In the genomic region with DNA sequence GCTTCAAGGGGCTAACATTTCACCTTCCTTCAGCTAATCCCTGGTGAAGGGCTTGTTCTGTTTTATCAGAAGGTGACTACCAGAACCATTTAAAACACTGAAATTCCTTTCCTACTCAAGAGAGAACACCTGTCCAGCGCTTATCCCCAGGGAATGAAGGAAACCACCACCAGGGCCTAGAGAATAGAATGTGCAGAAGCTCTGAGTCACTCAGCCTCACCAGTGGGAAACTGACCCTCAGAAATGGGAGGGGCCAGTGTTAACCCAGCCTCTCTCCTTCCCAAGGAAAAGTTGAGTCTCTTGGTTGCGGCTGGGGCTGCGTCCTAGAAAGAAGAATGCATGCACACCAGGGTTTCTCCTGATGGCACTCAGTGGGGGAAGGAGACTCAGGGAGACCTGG, we compare ENCODE assay signal across 10 mouse cellular contexts. TPM values are rescaled to one million over a fixed set of nuclear protein-coding genes. Genes with fewer than 3 reads are reported as not detected.
DNase-seq lines count a peak whose midpoint lies in the region; ATAC-seq lines count a peak whose summit lies in the region.
"Had no signal": no experiment of that assay in that cellular context is flagged by ENCODE, and none has a peak within 500 bp of the region (broad histone marks: within the 10 kb centered on the region; RNA-seq: fewer than 3 reads in every experiment).

No protein-coding gene starts in this region.

- H3K27ac ChIP-seq in heart, embryonic 11.5 days (ENCODE audit: low read depth, low read length) = peak overlapping the region; percentile 74
- H3K27ac ChIP-seq in embryonic facial prominence, embryonic 13.5 days = peak overlapping the region; percentile 53; the same call in 1 of the 2 replicates
- H3K27ac ChIP-seq in limb, embryonic 10.5 days = 0 out of 2 replicates have a peak overlapping the region, but pooled peaks have one; percentile 21

- ATAC-seq in heart, embryonic 11.5 days (replicated peaks; ENCODE audit: insufficient number of reproducible peaks, low FRiP score, low TSS enrichment) = no peak
- no peak for ATAC-seq in embryonic facial prominence, embryonic 13.5 days (ENCODE audit: insufficient number of reproducible peaks, insufficient read depth, low FRiP score, low TSS enrichment, low read depth)
- ATAC-seq in megakaryocyte-erythroid progenitor cell, adult 5-6 weeks (replicated peaks; ENCODE audit: low FRiP score, low TSS enrichment, poor library complexity, severe bottlenecking) = no peak

- peak overlapping the region; percentile 48 for H3K9ac ChIP-seq in heart, embryonic 11.5 days (ENCODE audit: low read depth, low read length)
- H3K9ac ChIP-seq in embryonic facial prominence, embryonic 13.5 days = peak overlapping the region; percentile 46

- no peaks in the 10 kb centered on the region for H3K27me3 ChIP-seq in heart, embryonic 11.5 days (ENCODE audit: control insufficient read depth, insufficient read depth, low read length)
- H3K27me3 ChIP-seq in embryonic facial prominence, embryonic 13.5 days = no peaks in the 10 kb centered on the region
- H3K27me3 ChIP-seq in limb, embryonic 10.5 days (ENCODE audit: low read depth, poor library complexity, severe bottlenecking) = no peaks in the 10 kb centered on the region

- peaks cover 36% of the 10 kb centered on the region for H3K4me1 ChIP-seq in heart, embryonic 11.5 days (ENCODE audit: control insufficient read depth, insufficient read depth, low read length)
- H3K4me1 ChIP-seq in embryonic facial prominence, embryonic 13.5 days = peaks cover 43% of the 10 kb centered on the region
- H3K4me1 ChIP-seq in limb, embryonic 10.5 days = peaks cover 49% of the 10 kb centered on the region

- peak overlapping the region; percentile 38 for H3K4me2 ChIP-seq in heart, embryonic 11.5 days
- H3K4me2 ChIP-seq in embryonic facial prominence, embryonic 13.5 days = peak overlapping the region; percentile 99

- no peak for DNase-seq in heart, adult 11 months
- peak; percentile 82 for DNase-seq in 3T3-L1 (ENCODE audit: low read depth, low spot score)
- DNase-seq in limb, embryonic 10.5 days (ENCODE audit: low spot score) = no peak
- no peak for DNase-seq in cerebellum, adult 18-20 months
- no peak for DNase-seq in spleen, postnatal 36 days (ENCODE audit: low spot score in 2 of 2)
- DNase-seq: cerebellum, adult 8-10 months; kidney, adult 8-10 months had no signal

- WGBS in heart, embryonic 11.5 days (ENCODE audit: insufficient replicate concordance) = 56% methylated on average over 3 of the region's 3 CpGs
- 69% methylated on average over 3 of the region's 3 CpGs for WGBS in embryonic facial prominence, embryonic 13.5 days
- 89% methylated on average over 3 of the region's 3 CpGs for WGBS in limb, embryonic 10.5 days

- H3K4me3 ChIP-seq in heart, embryonic 11.5 days (ENCODE audit: low read depth, low read length) = no peak overlapping the region
- no peak overlapping the region for H3K4me3 ChIP-seq in embryonic facial prominence, embryonic 13.5 days
- peak overlapping the region; percentile 86 for H3K4me3 ChIP-seq in limb, embryonic 10.5 days

- H3K9me3 ChIP-seq in heart, embryonic 11.5 days (replicated peaks; ENCODE audit: control insufficient read depth, low read length) = no peaks in the 10 kb centered on the region
- H3K9me3 ChIP-seq in embryonic facial prominence, embryonic 13.5 days = no peaks in the 10 kb centered on the region
- H3K9me3 ChIP-seq in limb, embryonic 10.5 days (replicated peaks) = no peaks in the 10 kb centered on the region

- H3K36me3 ChIP-seq in heart, embryonic 11.5 days (ENCODE audit: control insufficient read depth, insufficient read depth, low read length) = no peaks in the 10 kb centered on the region
- peaks cover 32% of the 10 kb centered on the region for H3K36me3 ChIP-seq in embryonic facial prominence, embryonic 13.5 days
- peaks cover 55% of the 10 kb centered on the region for H3K36me3 ChIP-seq in limb, embryonic 10.5 days

RNA-seq across cellular contexts. Expression of a gene that starts 3.1 kb away (rescaled TPM):
- polyA plus RNA-seq in heart, embryonic 11.5 days (2014; fragmentation: Nextera tagmentation; extraction: Ambion mirVana) = 24.6 and 28.8 TPM in 2 replicates
- polyA plus RNA-seq in embryonic facial prominence, embryonic 13.5 days (2015; fragmentation: Nextera tagmentation; extraction: Ambion mirVana) = 31.5 and 31.6 TPM in 2 replicates
- 39.8 and 42.7 TPM in 2 replicates for polyA plus RNA-seq in limb, embryonic 10.5 days (2016; fragmentation: Nextera tagmentation; extraction: Ambion mirVana)
- 36.5 and 53.3 TPM in 2 replicates for total RNA-seq in megakaryocyte-erythroid progenitor cell, adult 5-6 weeks (2014; fragmentation: Nextera tagmentation)
- 21.7 and 33.3 TPM in 2 replicates for total RNA-seq in megakaryocyte-erythroid progenitor cell, adult 5-6 weeks (2017)

RNA-seq across cellular contexts. Expression of a gene that starts 7.4 kb away (rescaled TPM):
- polyA plus RNA-seq in heart, embryonic 11.5 days (2014; fragmentation: Nextera tagmentation; extraction: Ambion mirVana) = 21.5 and 22.6 TPM in 2 replicates
- 20.2 and 22.8 TPM in 2 replicates for polyA plus RNA-seq in embryonic facial prominence, embryonic 13.5 days (2015; fragmentation: Nextera tagmentation; extraction: Ambion mirVana)
- polyA plus RNA-seq in limb, embryonic 10.5 days (2016; fragmentation: Nextera tagmentation; extraction: Ambion mirVana) = 22.1 and 24.2 TPM in 2 replicates
- 10.5 and 11.4 TPM in 2 replicates for total RNA-seq in megakaryocyte-erythroid progenitor cell, adult 5-6 weeks (2014; fragmentation: Nextera tagmentation)
- 5.6 and 6.2 TPM in 2 replicates for total RNA-seq in megakaryocyte-erythroid progenitor cell, adult 5-6 weeks (2017)

RNA-seq across cellular contexts. Expression of a gene that starts 10.0 kb away (rescaled TPM):
- 158 and 165 TPM in 2 replicates for polyA plus RNA-seq in heart, embryonic 11.5 days (2014; fragmentation: Nextera tagmentation; extraction: Ambion mirVana)
- 106 and 109 TPM in 2 replicates for polyA plus RNA-seq in embryonic facial prominence, embryonic 13.5 days (2015; fragmentation: Nextera tagmentation; extraction: Ambion mirVana)
- polyA plus RNA-seq in limb, embryonic 10.5 days (2016; fragmentation: Nextera tagmentation; extraction: Ambion mirVana) = 101 and 118 TPM in 2 replicates
- total RNA-seq in megakaryocyte-erythroid progenitor cell, adult 5-6 weeks (2014; fragmentation: Nextera tagmentation) = 101 and 135 TPM in 2 replicates
- total RNA-seq in megakaryocyte-erythroid progenitor cell, adult 5-6 weeks (2017) = 14.1 and 30.4 TPM in 2 replicates

RNA-seq across cellular contexts. Expression of a gene that starts 31.4 kb away (rescaled TPM):
- 17.7 and 17.9 TPM in 2 replicates for polyA plus RNA-seq in heart, embryonic 11.5 days (2014; fragmentation: Nextera tagmentation; extraction: Ambion mirVana)
- 41.0 and 41.2 TPM in 2 replicates for polyA plus RNA-seq in embryonic facial prominence, embryonic 13.5 days (2015; fragmentation: Nextera tagmentation; extraction: Ambion mirVana)
- 33.7 and 43.9 TPM in 2 replicates for polyA plus RNA-seq in limb, embryonic 10.5 days (2016; fragmentation: Nextera tagmentation; extraction: Ambion mirVana)
- total RNA-seq in megakaryocyte-erythroid progenitor cell, adult 5-6 weeks (2014; fragmentation: Nextera tagmentation) = 22.8 and 24.7 TPM in 2 replicates
- total RNA-seq in megakaryocyte-erythroid progenitor cell, adult 5-6 weeks (2017) = 15.5 and 16.4 TPM in 2 replicates

RNA-seq across cellular contexts. Expression of a gene that starts 31.7 kb away (rescaled TPM):
- 34.0 and 36.2 TPM in 2 replicates for polyA plus RNA-seq in heart, embryonic 11.5 days (2014; fragmentation: Nextera tagmentation; extraction: Ambion mirVana)
- polyA plus RNA-seq in embryonic facial prominence, embryonic 13.5 days (2015; fragmentation: Nextera tagmentation; extraction: Ambion mirVana) = 55.7 and 62.1 TPM in 2 replicates
- 37.2 and 48.5 TPM in 2 replicates for polyA plus RNA-seq in limb, embryonic 10.5 days (2016; fragmentation: Nextera tagmentation; extraction: Ambion mirVana)
- 25.5 and 31.7 TPM in 2 replicates for total RNA-seq in megakaryocyte-erythroid progenitor cell, adult 5-6 weeks (2014; fragmentation: Nextera tagmentation)
- 15.0 and 26.5 TPM in 2 replicates for total RNA-seq in megakaryocyte-erythroid progenitor cell, adult 5-6 weeks (2017)

Comparison
In these comparisons a context has a peak if more than half of its experiments do, and no peak if none do; other contexts are left out.
1. H3K27ac ChIP-seq: peak in every context shown above with its lines; median percentile 74 in heart, embryonic 11.5 days; 53 in embryonic facial prominence, embryonic 13.5 days; 21 in limb, embryonic 10.5 days.